Mouse (Mus musculus) heart, adult 2 months (tissue): ENCODE results near the gene Trp53bp2.

Source experiments
- CTCF ChIP-seq: fragments of 200-600 bp; IDR thresholded peaks from 2 replicates; pipeline ENCODE4 v1.8.1; 2022; ENCODE audit warnings: antibody characterized with exemption, mild to moderate bottlenecking, moderate library complexity
- EP300 ChIP-seq: fragments of 200-500 bp; IDR thresholded peaks from 2 replicates; pipeline ENCODE4 v1.6.1; 2011; ENCODE audit warnings: low read depth, low read length, control low read depth; ENCODE audit not compliant: insufficient read depth
- POLR2A ChIP-seq: fragments of 200-500 bp; IDR thresholded peaks from 2 replicates; pipeline ENCODE4 v1.6.1; 2011; ENCODE audit warnings: mild to moderate bottlenecking, low read depth, low read length, control low read depth; ENCODE audit not compliant: insufficient read depth

DNA sequence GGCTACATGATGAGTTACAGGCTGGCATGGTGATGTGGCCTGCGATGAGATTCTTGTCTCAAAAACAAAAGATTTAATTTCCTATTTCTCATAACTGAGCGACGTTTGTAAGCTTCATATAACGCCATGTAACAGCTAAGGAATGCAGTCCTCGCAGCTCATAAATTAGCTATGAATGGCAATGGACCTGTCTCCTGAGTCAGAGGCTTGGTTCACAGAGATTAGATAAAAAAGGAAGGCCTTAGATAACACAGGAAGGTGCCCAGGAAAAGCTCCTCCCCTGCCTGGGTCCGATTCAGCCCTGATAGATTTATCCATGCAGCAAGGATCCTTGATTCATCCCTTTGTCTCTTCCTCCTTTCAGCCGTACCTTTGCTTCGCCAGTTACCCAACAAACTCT is 37.1 kb upstream of the Trp53bp2 start:
- TF ChIP-seq POLR2A: no peak
- no peak for TF ChIP-seq CTCF
- no peak for TF ChIP-seq EP300
